Mouse (Mus musculus) spleen, adult 2 months (tissue): ENCODE data around the gene Cpa2. TPM values are rescaled to one million over a fixed set of nuclear protein-coding genes. Genes with fewer than 3 reads are reported as not detected.

Experiments
- DNase-seq, 2 experiments: peaks; one replicate each; pipeline versions ENCODE4 v3.0.0 to v3.0.0-alpha.2; 2012 to 2021; ENCODE audit warnings: low spot score in 2 of 2, low read depth in 1 of 2
- H3K27ac ChIP-seq: fragments of 200-500 bp; 2 replicates; pipeline ENCODE4 v1.5.1; 2012; ENCODE audit warnings: low read length, inconsistent platforms; ENCODE audit not compliant: insufficient read depth
- H3K27me3 ChIP-seq: fragments of 200-500 bp; 2 replicates; pipeline ENCODE4 v1.6.1; 2012; ENCODE audit warnings: mild to moderate bottlenecking, moderate library complexity, low read length, inconsistent platforms; ENCODE audit not compliant: control insufficient read depth, insufficient read depth
- H3K36me3 ChIP-seq: fragments of 200-500 bp; 2 replicates; pipeline ENCODE4 v1.6.1; 2012; ENCODE audit warnings: mild to moderate bottlenecking, low read length, inconsistent platforms; ENCODE audit not compliant: control insufficient read depth, insufficient read depth
- H3K4me1 ChIP-seq: fragments of 200-500 bp; 2 replicates; pipeline ENCODE4 v1.6.1; 2011; ENCODE audit warnings: inconsistent platforms; ENCODE audit not compliant: control insufficient read depth, insufficient read depth, insufficient read length
- H3K4me3 ChIP-seq: fragments of 200-500 bp; 2 replicates; pipeline ENCODE4 v1.5.1; 2011; ENCODE audit warnings: mild to moderate bottlenecking, inconsistent platforms; ENCODE audit not compliant: insufficient read depth, insufficient read length; ENCODE audit errors: extremely low read depth
- CTCF ChIP-seq: fragments of 200-500 bp; IDR thresholded peaks from 2 replicates; pipeline ENCODE4 v1.5.1; 2011; ENCODE audit warnings: mild to moderate bottlenecking, inconsistent platforms; ENCODE audit not compliant: insufficient read depth, insufficient read length, insufficient replicate concordance; ENCODE audit errors: extremely low read depth
- POLR2A ChIP-seq: fragments of 200-500 bp; IDR thresholded peaks from 2 replicates; pipeline ENCODE4 v1.6.1; 2011; ENCODE audit warnings: low read depth, low read length, inconsistent platforms
- WGBS: fragments of 180-500 bp; shearing (Covaris S2); methylation state at CpG from one replicate; pipeline ENCODE4 v1.1.7; 2018; 5-methylcytosine and 5-hydroxymethylcytosine counted together
- polyA plus RNA-seq: library from polyadenylated mRNA; depleted of rRNA; stranded (reverse); fragments of >200 nt; gene quantifications from 2 replicates; pipeline ENCODE4 v1.2.3, GENCODE M21; 2012

Cpa2 gene
- polyA plus RNA-seq, 1 experiment: 193 TPM

GRCm38 (mm10) chr6:30520400-30520799 is 21.0 kb upstream of the Cpa2 start:
- no peak for TF ChIP-seq CTCF
- TF ChIP-seq POLR2A: no peak
- DNase-seq: no peak
- Histone ChIP-seq H3K27me3 (no peaks in the 10 kb centered on the region), H3K4me1 (no peaks in the 10 kb centered on the region), H3K4me3 (no peak overlapping the region), H3K27ac (no peak overlapping the region), H3K36me3 (no peaks in the 10 kb centered on the region)
- 65% methylated on average over 11 of the region's 11 CpGs for WGBS

GRCm38 (mm10) chr6:30525456-30526332 is 15.7 kb upstream of the Cpa2 start:
- no peak for DNase-seq
- Histone ChIP-seq H3K4me1 (no peaks in the 10 kb centered on the region), H3K36me3 (no peaks in the 10 kb centered on the region), H3K27ac (no peak overlapping the region), H3K27me3 (no peaks in the 10 kb centered on the region), H3K4me3 (no peak overlapping the region)
- TF ChIP-seq CTCF (no peak), POLR2A (no peak)
- WGBS: 79% methylated on average over 7 of the region's 7 CpGs

- Histone ChIP-seq H3K4me3 (no peak overlapping the region), H3K27ac (no peak overlapping the region), H3K27me3 (no peaks in the 10 kb centered on the region), H3K36me3 (no peaks in the 10 kb centered on the region), H3K4me1 (no peaks in the 10 kb centered on the region)
- no peak for TF ChIP-seq CTCF
- no peak for TF ChIP-seq POLR2A
- DNase-seq: no peak
- 68% methylated on average over 19 of the region's 19 CpGs for WGBS
These were observed 14.5 kb upstream of the Cpa2 start for GRCm38 (mm10) chr6:30526586-30527515.

GRCm38 (mm10) chr6:30528800-30529199 is 12.6 kb upstream of the Cpa2 start:
- TF ChIP-seq CTCF: no peak
- TF ChIP-seq POLR2A: no peak
- Histone ChIP-seq H3K4me3 (no peak overlapping the region), H3K4me1 (no peaks in the 10 kb centered on the region), H3K36me3 (no peaks in the 10 kb centered on the region), H3K27me3 (no peaks in the 10 kb centered on the region), H3K27ac (no peak overlapping the region)
- WGBS: 88% methylated on average over 6 of the region's 6 CpGs
- DNase-seq: no peak

- H3K4me1 ChIP-seq: no peaks in the 10 kb centered on the region
- no peaks in the 10 kb centered on the region for H3K36me3 ChIP-seq
- no peak overlapping the region for H3K4me3 ChIP-seq
- TF ChIP-seq CTCF (peak; percentile 49; the same call in 1 of the 2 replicates), POLR2A (no peak)
- no peak for DNase-seq
- H3K27me3 ChIP-seq: no peaks in the 10 kb centered on the region
- H3K27ac ChIP-seq: no peak overlapping the region
- 32% methylated on average over 3 of the region's 3 CpGs for WGBS
These were observed 6.0 kb upstream of the Cpa2 start for GRCm38 (mm10) chr6:30535340-30535739.

GRCm38 (mm10) chr6:30538240-30538639 is 3.1 kb upstream of the Cpa2 start:
- no peak for DNase-seq
- Histone ChIP-seq H3K27me3 (no peaks in the 10 kb centered on the region), H3K27ac (no peak overlapping the region), H3K36me3 (no peaks in the 10 kb centered on the region), H3K4me3 (no peak overlapping the region), H3K4me1 (no peaks in the 10 kb centered on the region)
- WGBS: 92% methylated on average over 10 of the region's 10 CpGs
- TF ChIP-seq POLR2A: no peak

- Histone ChIP-seq H3K36me3 (no peaks in the 10 kb centered on the region), H3K27ac (no peak overlapping the region)
- TF ChIP-seq POLR2A (no peak), CTCF (no peak)
These were observed 2.6 kb upstream of the Cpa2 start for GRCm38 (mm10) chr6:30538800-30539199.

More at GRCm38 (mm10) chr6:30538800-30539199, 2.6 kb upstream of the Cpa2 start:
- H3K4me1 ChIP-seq: no peaks in the 10 kb centered on the region
- no peaks in the 10 kb centered on the region for H3K27me3 ChIP-seq
- 88% methylated on average over 5 of the region's 5 CpGs for WGBS
- H3K4me3 ChIP-seq: no peak overlapping the region
- DNase-seq: no peak
